Mouse (Mus musculus): ENCODE measurements around the gene Timm13. TPM values are rescaled to one million over a fixed set of nuclear protein-coding genes. Genes with fewer than 3 reads are reported as not detected.

Timm13 gene
- polyA plus RNA-seq (2017; shearing (Covaris generic)) = 222 TPM

DNA sequence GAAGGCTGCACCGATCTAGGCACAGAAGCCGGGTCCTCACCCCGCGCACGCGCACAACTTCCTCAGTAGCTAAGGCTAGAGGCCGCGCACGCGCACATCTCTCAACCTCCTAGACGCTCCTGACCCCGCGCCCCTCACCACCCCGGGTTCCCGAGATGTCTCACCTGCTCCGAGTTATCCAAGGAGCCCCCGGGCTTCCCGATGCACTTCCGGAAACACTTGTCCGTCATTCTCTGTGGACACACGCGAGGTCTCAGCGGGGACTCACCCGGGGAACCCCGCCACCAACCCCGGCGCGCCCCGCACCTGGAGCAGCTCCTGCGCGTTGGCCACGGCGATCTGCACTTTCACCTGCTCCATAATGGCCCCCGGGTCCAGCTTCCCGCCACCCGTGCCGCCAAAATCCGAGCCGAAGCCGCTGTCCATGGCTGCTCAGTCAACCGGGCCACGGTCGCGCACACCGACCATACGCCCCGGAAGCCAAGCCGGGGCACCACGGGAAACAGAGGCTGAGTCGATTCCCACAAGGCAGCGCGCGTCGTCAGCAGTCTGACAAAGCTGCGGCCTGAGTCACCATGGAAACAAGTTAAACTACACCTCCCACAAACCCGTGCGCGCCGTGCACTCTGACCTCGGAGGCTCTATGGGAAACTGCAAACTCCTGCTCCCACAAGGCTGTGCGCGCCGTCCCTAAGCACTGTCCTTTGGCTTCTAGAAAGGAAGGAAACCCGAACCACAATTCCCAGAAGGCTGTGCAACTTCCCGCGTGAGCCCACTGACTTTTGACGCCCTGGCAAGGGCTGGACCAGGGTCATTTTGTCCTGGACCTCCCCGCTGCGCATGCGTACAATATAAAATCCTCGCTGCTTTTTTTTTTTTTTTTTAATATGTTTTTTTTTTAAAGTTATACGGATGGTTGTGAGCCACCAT lies at the start of gene Timm13:
Gene Timm13 (minus strand): TSS at position 652 of the 930 bp plus-strand sequence.

GRCm38 (mm10) chr10:80929299-80930226 lies 28.8 kb upstream of the Timm13 start, which contains the start of gene Gadd45b:
Gene Gadd45b, plus strand, starts transcription at chr10:80930073.

DNA sequence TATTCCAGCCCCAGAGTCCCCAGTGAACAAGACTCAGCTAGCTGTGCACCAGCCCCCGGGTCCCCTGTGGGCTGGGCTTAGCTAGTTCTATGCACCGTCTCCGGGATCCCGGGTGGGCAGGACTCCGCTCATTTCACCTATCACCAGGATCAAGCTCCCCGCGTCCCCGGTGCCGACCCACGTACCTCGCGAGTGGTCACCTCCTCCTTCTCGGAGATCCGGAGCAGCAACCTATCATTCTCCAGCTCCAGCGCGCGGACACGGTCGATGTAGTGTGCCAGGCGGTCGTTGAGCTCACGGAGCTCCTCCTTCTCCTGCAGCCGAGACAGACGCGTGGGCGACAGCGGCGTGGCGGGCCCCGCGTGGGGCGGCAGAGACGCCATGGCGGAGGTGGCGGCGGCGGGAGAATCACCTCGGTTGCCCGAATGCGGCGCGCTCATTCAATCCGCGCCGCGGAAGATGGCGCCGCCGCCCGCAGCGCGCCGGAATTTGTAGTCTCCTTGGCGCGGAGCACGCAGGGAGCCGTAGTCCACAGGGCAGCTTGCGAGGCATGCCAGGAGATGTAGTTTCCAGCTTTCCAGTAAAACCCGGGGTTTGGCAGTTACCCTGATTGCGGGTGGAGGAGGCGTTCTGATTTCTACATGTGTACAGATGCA lies 17.1 kb upstream of the Timm13 start, which contains the start of gene Lmnb2:
Gene Lmnb2 (minus strand): TSS at position 467 of the 656 bp plus-strand sequence.

DNA sequence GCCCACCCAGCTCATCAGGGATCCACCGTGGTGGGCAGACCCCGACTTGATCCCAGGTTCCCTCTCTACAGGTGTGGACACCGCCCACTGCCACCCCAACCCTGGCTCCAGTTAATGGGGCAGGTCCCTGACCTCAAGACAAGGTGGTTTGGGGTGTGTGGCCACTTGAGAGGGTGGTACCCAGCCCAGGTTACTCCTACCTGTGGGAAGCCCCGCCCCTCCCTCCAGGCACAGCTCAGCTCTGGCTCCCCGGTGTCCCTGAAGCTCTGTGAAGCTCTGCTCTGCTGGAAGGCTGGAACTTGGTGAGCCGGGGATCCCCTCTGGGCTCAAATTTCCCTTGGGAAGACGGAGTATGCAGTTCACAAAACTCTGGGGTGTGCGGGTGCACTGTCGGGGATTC lies 29.2 kb downstream of the Timm13 start, which contains the start of gene Tmprss9:
Gene Tmprss9 (plus strand): TSS at position 268 of the 400 bp plus-strand sequence.

DNA sequence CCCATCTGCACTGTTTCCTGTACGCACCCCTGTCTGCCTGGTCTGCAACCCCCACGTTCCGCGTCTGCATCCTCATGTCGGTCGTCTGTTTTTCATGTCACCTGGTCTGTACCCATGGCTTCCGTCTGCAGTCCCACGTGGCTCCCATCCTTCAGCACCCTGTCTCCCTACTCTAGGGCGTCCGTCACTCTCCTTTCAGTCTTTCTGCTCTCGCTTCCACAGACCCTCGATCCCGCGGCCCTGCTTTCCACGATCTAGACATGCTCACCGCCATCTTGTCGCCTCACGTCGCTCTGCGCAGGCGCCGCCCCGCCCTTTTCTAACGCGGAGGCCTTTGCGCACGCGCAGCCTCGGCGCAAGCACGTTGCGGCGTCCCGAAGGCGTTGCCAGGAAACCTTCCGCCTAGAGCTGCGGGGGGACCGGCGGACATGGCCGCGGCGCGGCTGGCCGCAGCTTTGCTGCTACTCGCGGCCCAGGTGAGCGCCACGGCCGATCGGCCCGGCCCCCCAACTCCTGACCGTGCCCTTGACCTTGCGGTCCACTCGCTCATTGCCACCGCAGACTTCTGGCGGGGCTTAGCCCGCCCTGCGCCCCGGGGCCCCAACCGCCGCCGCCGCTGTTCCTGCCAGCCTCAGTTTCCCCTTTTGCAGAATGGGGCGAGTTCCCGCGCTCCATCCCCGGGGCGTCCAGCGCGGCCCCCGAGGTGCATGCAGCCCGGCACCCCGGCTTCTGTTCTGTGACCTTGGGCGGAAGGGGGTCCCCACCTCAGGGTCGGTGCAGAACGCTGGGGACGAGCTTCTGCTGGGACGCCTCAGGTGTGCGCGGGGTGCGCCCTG lies 45.6 kb downstream of the Timm13 start, which contains the start of the genes Lsm7 and Sppl2b:
Gene Lsm7 (minus strand): TSS at position 297 of the 836 bp plus-strand sequence.
Gene Sppl2b (plus strand): TSS at position 363 of the 836 bp plus-strand sequence.

Other genes with a start within 250 kb of the Timm13 start
- 43.9 TPM for gene Btbd2, start 243.9 kb downstream of the Timm13 start, polyA plus RNA-seq (2017; shearing (Covaris generic))
- 212 TPM for gene Mknk2, start 222.9 kb downstream of the Timm13 start, polyA plus RNA-seq (2017; shearing (Covaris generic))
- gene Mob3a, start 199.0 kb downstream of the Timm13 start, polyA plus RNA-seq (2017; shearing (Covaris generic)) = 325 TPM
- 156 TPM for gene Izumo4, start 198.8 kb downstream of the Timm13 start, polyA plus RNA-seq (2017; shearing (Covaris generic))
- gene Ap3d1, start 158.7 kb downstream of the Timm13 start, polyA plus RNA-seq (2017; shearing (Covaris generic)) = 71.7 TPM
- 17.6 TPM for gene Dot1l, start 145.8 kb downstream of the Timm13 start, polyA plus RNA-seq (2017; shearing (Covaris generic))
- 74.2 TPM for gene Sf3a2, start 102.8 kb downstream of the Timm13 start, polyA plus RNA-seq (2017; shearing (Covaris generic))
- gene Plekhj1, start 102.3 kb downstream of the Timm13 start, polyA plus RNA-seq (2017; shearing (Covaris generic)) = 275 TPM
- not detected for gene Amh, start 95.7 kb downstream of the Timm13 start, polyA plus RNA-seq (2017; shearing (Covaris generic))
- not detected for gene Jsrp1, start 87.5 kb downstream of the Timm13 start, polyA plus RNA-seq (2017; shearing (Covaris generic))
- gene Oaz1, start 74.3 kb downstream of the Timm13 start, polyA plus RNA-seq (2017; shearing (Covaris generic)) = 1,936 TPM
- not detected for gene Lingo3, start 56.9 kb downstream of the Timm13 start, polyA plus RNA-seq (2017; shearing (Covaris generic))
- 181 TPM for gene Lsm7, start 45.8 kb downstream of the Timm13 start, polyA plus RNA-seq (2017; shearing (Covaris generic))
- gene Sppl2b, start 45.7 kb downstream of the Timm13 start, polyA plus RNA-seq (2017; shearing (Covaris generic)) = 28.4 TPM
- 0.08 TPM for gene Tmprss9, start 29.1 kb downstream of the Timm13 start, polyA plus RNA-seq (2017; shearing (Covaris generic))
- gene Lmnb2, start 17.3 kb upstream of the Timm13 start, polyA plus RNA-seq (2017; shearing (Covaris generic)) = 18.1 TPM
- 47.2 TPM for gene Gadd45b, start 29.1 kb upstream of the Timm13 start, polyA plus RNA-seq (2017; shearing (Covaris generic))
- 0.23 TPM for gene Gng7, start 114.0 kb upstream of the Timm13 start, polyA plus RNA-seq (2017; shearing (Covaris generic))
- 0.13 TPM for gene Diras1, start 124.7 kb upstream of the Timm13 start, polyA plus RNA-seq (2017; shearing (Covaris generic))
- gene Slc39a3, start 136.5 kb upstream of the Timm13 start, polyA plus RNA-seq (2017; shearing (Covaris generic)) = 22.2 TPM
- gene Sgta, start 159.2 kb upstream of the Timm13 start, polyA plus RNA-seq (2017; shearing (Covaris generic)) = 105 TPM
- gene Thop1, start 169.1 kb upstream of the Timm13 start, polyA plus RNA-seq (2017; shearing (Covaris generic)) = 10.9 TPM
- 0.28 TPM for gene Creb3l3, start 197.9 kb upstream of the Timm13 start, polyA plus RNA-seq (2017; shearing (Covaris generic))
- 177 TPM for gene Map2k2, start 204.9 kb upstream of the Timm13 start, polyA plus RNA-seq (2017; shearing (Covaris generic))
- 79.4 TPM for gene Zbtb7a, start 234.3 kb upstream of the Timm13 start, polyA plus RNA-seq (2017; shearing (Covaris generic))